Mouse (Mus musculus) gastrocnemius, adult 8-10 months (tissue): Measurements from ENCODE around the gene Arfgef3. TPM values are rescaled to one million over a fixed set of nuclear protein-coding genes. Genes with fewer than 3 reads are reported as not detected.

Experiments
- DNase-seq, 2 experiments: peaks; one replicate each; pipeline ENCODE4 v3.0.0; 2022; ENCODE audit warnings: low spot score in 2 of 2
- total RNA-seq, 4 experiments: library from RNA; stranded (reverse); gene quantifications; 2 replicates each; pipeline ENCODE4 v1.2.4; 2022

The Arfgef3 gene
- total RNA-seq = under 1 TPM; 0.10 to 0.31 (median 0.13) TPM

DNA sequence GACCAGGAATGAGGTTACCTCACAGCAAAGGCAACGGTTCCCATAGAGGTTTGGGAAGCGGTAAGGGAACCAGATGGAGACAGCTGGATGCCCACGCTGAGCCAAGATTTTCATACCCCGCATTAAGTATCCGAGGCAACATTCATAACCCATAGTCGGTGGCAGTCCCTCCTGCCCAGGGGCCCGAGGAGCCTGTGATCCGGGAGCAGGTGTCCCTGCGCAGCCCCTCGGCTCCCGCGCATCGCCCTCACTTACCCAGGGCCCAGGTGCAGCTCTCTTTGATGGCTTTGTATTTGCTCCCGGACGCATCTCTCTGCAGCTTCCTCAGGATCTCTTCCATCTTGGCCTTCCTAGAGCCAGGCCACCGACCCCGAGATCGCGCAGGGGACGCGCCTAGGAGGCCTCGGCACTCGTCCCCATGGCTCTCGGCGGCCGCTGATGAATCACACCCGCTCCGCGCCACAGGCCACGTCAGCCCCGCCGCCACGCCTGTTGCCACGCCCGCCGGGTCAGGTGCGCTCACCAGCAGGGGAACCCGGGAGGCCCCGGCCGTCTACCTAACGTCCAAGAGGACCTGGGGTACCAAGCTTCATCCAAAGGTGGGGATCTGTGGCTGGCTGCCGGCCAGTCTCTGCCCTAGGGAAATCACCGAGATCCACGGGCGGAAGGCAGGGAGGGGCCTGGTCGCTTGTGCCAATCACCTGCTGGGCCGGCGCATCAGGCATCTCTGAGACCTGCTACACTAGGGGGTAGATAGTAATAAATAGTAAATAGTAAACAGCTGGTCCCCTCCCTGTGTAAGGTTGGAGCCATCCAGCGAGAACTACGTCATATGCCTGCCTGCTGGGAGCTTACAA is at the start of gene Arfgef3:
Gene Arfgef3, minus strand, starts transcription at position 664 of the 857 bp plus-strand sequence.
- peak in 1 of 2 experiments; percentile 5 for DNase-seq

DNA sequence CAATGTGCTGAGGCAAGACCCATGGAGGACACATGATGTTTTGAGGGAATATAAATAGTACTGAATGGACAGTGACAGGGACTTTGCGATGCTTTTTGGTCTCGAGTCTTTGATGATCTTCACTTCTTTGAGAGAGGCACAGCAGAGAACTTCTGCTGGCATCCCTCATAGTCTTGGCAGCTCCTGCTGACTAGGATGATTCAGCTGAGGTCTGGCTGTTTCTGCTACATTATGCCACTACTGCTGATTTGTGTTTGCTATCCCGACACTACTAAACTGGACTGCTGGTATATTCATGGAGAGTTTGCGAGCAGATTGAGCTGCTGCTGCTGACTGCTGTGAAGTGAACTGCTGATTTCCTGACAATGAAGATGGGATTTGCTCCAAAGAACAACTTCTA is 46.3 kb upstream of the Arfgef3 start:
- no peak for DNase-seq

DNA sequence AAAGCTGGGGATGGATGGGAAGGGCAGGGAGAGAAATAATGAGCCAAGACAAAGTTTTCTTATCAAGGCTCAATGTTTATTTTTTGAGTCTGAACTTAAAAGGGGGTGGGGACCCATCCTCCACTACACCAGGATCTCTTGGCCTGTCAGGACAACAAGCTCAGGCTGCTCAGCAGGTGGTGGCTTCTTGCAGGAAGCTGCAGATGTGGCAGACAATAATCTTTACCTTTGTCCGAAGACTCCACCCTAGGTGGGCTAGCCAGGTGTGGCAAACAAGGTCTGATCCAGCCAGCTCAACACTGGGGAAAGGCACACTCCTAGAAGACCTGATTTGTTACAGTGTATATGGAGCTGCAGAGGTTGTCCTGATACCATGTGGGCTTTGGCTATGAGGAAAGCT is 44.9 kb upstream of the Arfgef3 start:
- no peak for DNase-seq

GRCm38 (mm10) chr10:18786693-18787092 is 42.9 kb upstream of the Arfgef3 start, which contains the start of gene Gm4922:
Gene Gm4922 (minus strand): TSS chr10:18786793.
- no peak for DNase-seq

GRCm38 (mm10) chr10:18777546-18777945 is 33.8 kb upstream of the Arfgef3 start:
- no peak for DNase-seq

DNA sequence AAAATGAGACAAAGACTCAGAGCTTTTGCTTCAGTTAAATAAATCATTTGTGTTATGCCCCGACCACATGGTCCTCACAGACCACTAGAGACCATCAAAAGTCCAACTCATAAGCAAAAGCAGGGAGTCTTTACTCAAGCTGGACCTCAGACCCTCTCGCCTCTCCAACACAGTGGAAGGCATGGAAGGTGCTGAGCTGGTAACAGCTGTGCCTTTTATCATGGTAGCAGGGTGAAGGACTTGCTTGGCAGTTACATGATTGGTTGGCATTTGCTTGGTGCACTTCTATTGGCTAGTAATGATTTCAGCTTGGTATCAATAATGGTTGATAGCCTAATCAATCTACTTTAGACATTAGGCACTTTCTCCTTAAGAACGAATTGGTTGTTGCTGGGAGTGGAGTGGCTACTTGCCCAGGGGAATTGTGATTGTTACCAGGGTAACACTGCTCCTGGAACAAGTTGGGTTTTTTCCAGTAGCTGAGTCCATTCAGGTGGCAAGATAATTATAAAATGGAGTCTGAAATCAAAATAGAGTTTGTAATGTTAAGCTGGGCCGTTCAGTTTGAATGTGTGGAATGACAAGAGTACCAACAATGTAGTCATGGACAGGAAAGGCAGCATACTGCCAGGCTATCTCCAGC is 28.9 kb upstream of the Arfgef3 start:
- DNase-seq = no peak

DNA sequence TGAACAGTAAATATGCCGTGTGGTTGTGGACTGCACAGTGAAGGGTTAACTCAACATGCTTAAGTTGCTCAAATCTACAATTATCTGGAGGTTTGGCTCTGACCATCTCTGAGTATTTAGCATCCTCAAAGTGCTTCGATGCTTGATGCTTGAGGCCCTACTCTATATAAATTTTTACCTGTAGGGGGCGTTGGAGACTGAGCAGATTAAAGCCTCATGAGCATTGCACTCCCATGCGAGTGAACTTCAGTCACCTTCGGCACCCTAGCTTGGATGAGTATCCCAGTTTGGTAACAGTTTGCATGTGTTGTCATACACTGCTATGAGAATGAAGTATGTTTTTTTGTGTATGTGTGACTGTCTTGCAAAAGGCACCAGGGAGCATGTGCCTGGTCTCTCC is 26.2 kb upstream of the Arfgef3 start:
- no peak for DNase-seq

GRCm38 (mm10) chr10:18760241-18760640 is 16.5 kb upstream of the Arfgef3 start:
- DNase-seq = no peak

DNA sequence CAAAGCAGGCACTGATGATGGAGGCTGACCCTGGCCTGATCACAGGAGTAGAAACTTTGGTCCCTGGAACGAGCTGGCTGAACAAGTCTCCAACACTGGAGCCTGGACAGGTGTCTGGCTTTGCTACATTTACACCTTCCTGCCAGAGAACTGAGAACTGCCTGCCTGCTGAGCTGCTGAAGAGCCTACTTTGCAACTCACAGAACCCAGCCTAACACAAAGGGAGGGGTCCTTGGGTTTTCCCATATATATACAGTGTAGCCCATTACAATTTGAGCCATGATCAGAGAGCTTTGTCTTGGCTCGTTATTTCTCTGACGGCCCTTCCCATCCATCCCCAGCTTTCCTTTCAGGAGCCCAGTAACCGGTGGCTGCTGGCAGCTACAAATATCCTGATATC is 6.3 kb upstream of the Arfgef3 start:
- no peak for DNase-seq

GRCm38 (mm10) chr10:18742086-18742485 is 1.7 kb downstream of the Arfgef3 start:
- no peak for DNase-seq

GRCm38 (mm10) chr10:18741024-18741423 is 2.7 kb downstream of the Arfgef3 start:
- no peak for DNase-seq

DNA sequence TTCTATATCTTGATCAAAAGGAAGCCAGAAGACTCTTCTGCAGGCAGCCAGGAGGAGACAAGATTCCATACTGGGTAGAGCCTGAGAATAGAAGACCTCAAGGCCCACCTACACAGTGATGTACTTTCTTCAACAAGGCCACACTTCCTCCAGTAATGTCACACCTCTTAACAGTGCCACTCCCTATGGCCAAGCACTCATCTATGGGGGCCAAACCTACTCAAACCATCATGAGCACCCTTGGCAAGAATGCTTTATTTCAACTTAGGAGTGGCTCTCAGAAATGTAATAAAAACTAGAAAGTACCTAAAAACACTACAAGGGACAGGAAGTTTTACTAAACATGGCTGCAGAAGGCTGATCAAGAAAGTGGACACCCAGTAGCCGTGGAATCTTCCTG is 15.2 kb downstream of the Arfgef3 start:
- no peak for DNase-seq

- DNase-seq = no peak
These were observed 32.3 kb downstream of the Arfgef3 start for GRCm38 (mm10) chr10:18711436-18711835.

- no peak for DNase-seq
These were observed 32.8 kb downstream of the Arfgef3 start for GRCm38 (mm10) chr10:18710949-18711348.

DNA sequence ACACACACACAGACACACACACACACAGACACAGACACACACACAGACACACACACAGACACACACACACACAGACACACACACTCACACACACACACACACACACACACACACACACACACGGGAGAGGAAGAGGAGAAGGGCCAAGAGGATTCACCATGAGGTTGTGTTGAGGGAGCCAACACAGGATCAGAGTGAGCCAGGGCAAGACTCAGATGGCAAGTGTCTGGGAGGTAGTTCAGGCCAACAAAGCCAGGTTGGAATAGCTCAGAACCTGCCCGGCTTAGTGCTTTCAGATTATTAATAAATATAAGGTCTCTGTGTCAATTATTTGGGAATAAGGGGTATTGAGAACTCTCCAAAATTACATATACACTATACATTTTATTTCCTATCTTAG is 33.9 kb downstream of the Arfgef3 start:
- no peak for DNase-seq

- DNase-seq = no peak
These were observed 35.1 kb downstream of the Arfgef3 start for GRCm38 (mm10) chr10:18708641-18709040.

- no peak for DNase-seq
These were observed 39.2 kb downstream of the Arfgef3 start for GRCm38 (mm10) chr10:18704393-18705120.

- DNase-seq = no peak
These were observed 42.2 kb downstream of the Arfgef3 start for GRCm38 (mm10) chr10:18701517-18701916.

DNA sequence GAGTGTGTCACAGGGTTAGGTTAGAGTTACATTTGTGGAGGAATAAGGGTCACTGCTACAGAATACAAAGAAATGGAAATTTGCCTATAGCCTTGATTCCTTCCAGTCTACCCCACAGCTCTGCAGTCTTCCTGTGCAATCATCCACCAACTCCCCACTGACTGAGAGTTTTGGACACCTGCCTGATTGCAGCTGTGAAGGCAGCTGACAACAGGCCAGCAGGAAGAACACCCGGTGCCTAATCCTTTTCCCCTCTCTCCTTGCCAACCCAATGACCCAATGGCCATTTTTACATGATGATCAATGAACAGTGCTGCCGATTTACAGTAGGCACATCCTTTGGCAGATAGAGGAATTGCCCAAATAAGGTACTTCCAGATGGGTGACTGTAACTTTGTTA is 43.6 kb downstream of the Arfgef3 start:
- DNase-seq = peak in 1 of 2 experiments; percentile 2

DNA sequence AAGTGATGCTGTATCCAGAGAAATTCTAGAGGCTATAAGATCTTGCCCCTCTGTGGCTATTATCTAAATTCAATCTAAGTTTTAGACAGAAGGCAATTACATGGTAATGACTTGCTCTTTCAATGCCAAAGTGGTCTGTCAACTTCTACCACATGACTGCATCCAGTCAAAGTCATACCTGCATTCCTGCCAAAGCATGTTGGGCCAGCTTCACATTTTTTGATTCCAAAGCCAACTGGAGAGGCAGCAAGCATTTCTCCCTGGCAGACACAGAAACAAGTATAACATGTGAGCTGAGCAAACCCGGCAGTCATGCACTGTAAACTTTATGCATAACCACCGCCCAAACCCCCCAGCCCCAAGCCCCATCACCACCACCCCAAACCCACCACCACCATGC is 44.6 kb downstream of the Arfgef3 start:
- DNase-seq = no peak

GRCm38 (mm10) chr10:18696461-18696860 is 47.3 kb downstream of the Arfgef3 start:
- DNase-seq = no peak

GRCm38 (mm10) chr10:18688234-18688633 is 55.5 kb downstream of the Arfgef3 start:
- no peak for DNase-seq
